Mouse (Mus musculus): ENCODE measurements around the gene Dcun1d3. TPM values are rescaled to one million over a fixed set of nuclear protein-coding genes. Genes with fewer than 3 reads are reported as not detected.

Dcun1d3 gene
- total and polyA plus RNA-seq, 3 experiments: 3.2 to 5.2 (median 4.2) TPM

GRCm38 (mm10) chr7:119853186-119853585 is 42.9 kb downstream of the Dcun1d3 start:
- H3K4me2 ChIP-seq (ENCODE audit: insufficient read depth, low read depth, poor library complexity, severe bottlenecking): no peak overlapping the region

GRCm38 (mm10) chr7:119852494-119852893 is 43.6 kb downstream of the Dcun1d3 start:
- in situ Hi-C loops (cut with MboI; ENCODE audit: low pct_ligation_motif_present, low pct_unique_long_range_greater_than_20kb, low sequenced_read_pairs): loop anchor here (25.0 kb wide), 1 partner anchor 210 kb away; no protein-coding TSS in a partner anchor
- no peak for DNase-seq (ENCODE audit: extremely low read depth)
- H3K9ac ChIP-seq (ENCODE audit: insufficient read depth, low read depth): no peak overlapping the region
- H3K27ac ChIP-seq (ENCODE audit: insufficient read depth, low read depth): no peak overlapping the region
- H3K27me3 ChIP-seq (replicated peaks): no peaks in the 10 kb centered on the region
- peaks cover 1 to 69% of the 10 kb centered on the region in 2 experiments for H3K36me3 ChIP-seq (replicated peaks in 1 of 2; ENCODE audit: control insufficient read depth in 1 of 2, insufficient read depth in 1 of 2, low read length in 1 of 2)
- no peaks in the 10 kb centered on the region for H3K9me3 ChIP-seq (replicated peaks; ENCODE audit: low read length)
- no peak for TF ChIP-seq UBTF (IDR thresholded peaks at IDR 0.05; ENCODE audit: low read depth, low read length)
- TF ChIP-seq CHD2 (IDR thresholded peaks at IDR 0.05; ENCODE audit: low read length): no peak
- no peak for TF ChIP-seq ZMIZ1 (IDR thresholded peaks at IDR 0.05; ENCODE audit: low read depth, low read length)
- no peak for TF ChIP-seq MAFK (IDR thresholded peaks at IDR 0.05; ENCODE audit: insufficient replicate concordance, low read length)
- no peak for TF ChIP-seq MYC (IDR thresholded peaks at IDR 0.05; ENCODE audit: low read depth, low read length)
- TF ChIP-seq CHD1 (IDR thresholded peaks at IDR 0.05; ENCODE audit: low read depth, low read length): no peak
- no peak for TF ChIP-seq USF2 (conservative IDR thresholded peaks at IDR 0.05; ENCODE audit: low read depth, low read length)
- no peak for TF ChIP-seq NELFE (IDR thresholded peaks at IDR 0.05; ENCODE audit: low read depth, low read length)
- TF ChIP-seq ZNF384 (IDR thresholded peaks at IDR 0.05; ENCODE audit: low read depth, low read length): no peak
- no peak for TF ChIP-seq POLR2AphosphoS2 (IDR thresholded peaks at IDR 0.05; ENCODE audit: low read depth, low read length)
- TF ChIP-seq ZKSCAN1 (IDR thresholded peaks at IDR 0.05; ENCODE audit: borderline replicate concordance, low read depth, low read length): no peak
- no peak for TF ChIP-seq IRF4 (IDR thresholded peaks at IDR 0.05; ENCODE audit: low read depth, low read length)
- no peak for TF ChIP-seq CTCF (conservative IDR thresholded peaks at IDR 0.05 in 1 of 2, IDR thresholded peaks at IDR 0.05 in 1 of 2; ENCODE audit: low read depth in 2 of 2, low read length in 2 of 2)
- TF ChIP-seq USF1 (IDR thresholded peaks at IDR 0.05; ENCODE audit: low read depth, low read length): no peak
- no peak for TF ChIP-seq RCOR1 (conservative IDR thresholded peaks at IDR 0.05; ENCODE audit: low read depth, low read length)
- TF ChIP-seq PAX5 (IDR thresholded peaks at IDR 0.05; ENCODE audit: low read length): no peak
- TF ChIP-seq TBP (conservative IDR thresholded peaks at IDR 0.05; ENCODE audit: low read depth, low read length): no peak
- TF ChIP-seq ETS1 (conservative IDR thresholded peaks at IDR 0.05; ENCODE audit: low read depth, low read length): no peak
- TF ChIP-seq ELF1 (IDR thresholded peaks at IDR 0.05; ENCODE audit: low read depth, low read length): no peak
- no peak for TF ChIP-seq JUND (conservative IDR thresholded peaks at IDR 0.05; ENCODE audit: low read depth, low read length)
- no peak overlapping the region for H3K4me2 ChIP-seq (ENCODE audit: insufficient read depth, low read depth, poor library complexity, severe bottlenecking)
- H3K79me2 ChIP-seq (replicated peaks; ENCODE audit: control insufficient read depth, extremely low read depth, insufficient read depth, poor library complexity, severe bottlenecking): no peaks in the 10 kb centered on the region
- H3K4me1 ChIP-seq (ENCODE audit: control insufficient read depth in 1 of 2, insufficient read depth in 2 of 2): peaks cover 5 to 21% of the 10 kb centered on the region in 2 experiments
- dilution Hi-C loops (cut with MboI; ENCODE audit: extremely low pct_ligation_motif_present, extremely low pct_unique_long_range_greater_than_20kb, low sequenced_read_pairs): no loop called here
- no peak overlapping the region for H3K4me3 ChIP-seq (replicated peaks in 1 of 3; ENCODE audit: low read depth in 2 of 3, low read length in 2 of 3, poor library complexity in 1 of 3)

More at GRCm38 (mm10) chr7:119853186-119853585, 42.9 kb downstream of the Dcun1d3 start:
- Histone ChIP-seq H3K27me3 (replicated peaks) (no peaks in the 10 kb centered on the region), H3K9ac (ENCODE audit: insufficient read depth, low read depth) (no peak overlapping the region), H3K4me3 (replicated peaks in 1 of 3; ENCODE audit: low read depth in 2 of 3, low read length in 2 of 3, poor library complexity in 1 of 3) (no peak overlapping the region), H3K9me3 (replicated peaks; ENCODE audit: low read length) (no peaks in the 10 kb centered on the region), H3K27ac (ENCODE audit: insufficient read depth, low read depth) (no peak overlapping the region), H3K36me3 (replicated peaks in 1 of 2; ENCODE audit: control insufficient read depth in 1 of 2, insufficient read depth in 1 of 2, low read length in 1 of 2) (peaks cover 0 to 74% of the 10 kb centered on the region in 2 experiments), H3K4me1 (ENCODE audit: control insufficient read depth in 1 of 2, insufficient read depth in 2 of 2) (peaks cover 7 to 28% of the 10 kb centered on the region in 2 experiments), H3K79me2 (replicated peaks; ENCODE audit: control insufficient read depth, extremely low read depth, insufficient read depth, poor library complexity, severe bottlenecking) (no peaks in the 10 kb centered on the region)
- dilution Hi-C loops (cut with MboI; ENCODE audit: extremely low pct_ligation_motif_present, extremely low pct_unique_long_range_greater_than_20kb, low sequenced_read_pairs) (no loop called here), in situ Hi-C loops (cut with MboI; ENCODE audit: low pct_ligation_motif_present, low pct_unique_long_range_greater_than_20kb, low sequenced_read_pairs) (loop anchor here (25.0 kb wide), 1 partner anchor 209 kb away; no protein-coding TSS in a partner anchor)
- DNase-seq (ENCODE audit: extremely low read depth): no peak
- TF ChIP-seq MEF2A (IDR thresholded peaks at IDR 0.05; ENCODE audit: borderline replicate concordance, low read depth, low read length) (no peak), USF1 (IDR thresholded peaks at IDR 0.05; ENCODE audit: low read depth, low read length) (no peak), ZC3H11A (IDR thresholded peaks at IDR 0.05; ENCODE audit: low read depth, low read length) (no peak), POLR2A (IDR thresholded peaks at IDR 0.05; ENCODE audit: low read depth, low read length) (no peak), CHD1 (IDR thresholded peaks at IDR 0.05; ENCODE audit: low read depth, low read length) (no peak), ETS1 (conservative IDR thresholded peaks at IDR 0.05; ENCODE audit: low read depth, low read length) (no peak)
